Mouse (Mus musculus): Measurements from ENCODE around the gene Derl2. TPM values are rescaled to one million over a fixed set of nuclear protein-coding genes. Genes with fewer than 3 reads are reported as not detected.

Gene Derl2
- polyA plus RNA-seq, 1 experiment from 2014 or later, result 33.1 TPM

Other genes starting within 250 kb of the Derl2 start
- not detected in 2 replicates for gene Scimp, start 207.3 kb downstream of the Derl2 start, polyA plus RNA-seq (2015; fragmentation: Nextera tagmentation; extraction: Ambion mirVana)
- 85.6 and 93.1 TPM in 2 replicates for gene Rabep1, start 175.1 kb downstream of the Derl2 start, polyA plus RNA-seq (2015; fragmentation: Nextera tagmentation; extraction: Ambion mirVana)
- gene Nup88, start 49.9 kb downstream of the Derl2 start, polyA plus RNA-seq (2015; fragmentation: Nextera tagmentation; extraction: Ambion mirVana), result 121 and 127 TPM in 2 replicates
- 68.2 and 70.4 TPM in 2 replicates for gene Rpain, start 49.6 kb downstream of the Derl2 start, polyA plus RNA-seq (2015; fragmentation: Nextera tagmentation; extraction: Ambion mirVana)
- 160 and 166 TPM in 2 replicates for gene C1qbp, start 36.8 kb downstream of the Derl2 start, polyA plus RNA-seq (2015; fragmentation: Nextera tagmentation; extraction: Ambion mirVana)
- gene Dhx33, start 15.4 kb downstream of the Derl2 start, polyA plus RNA-seq (2015; fragmentation: Nextera tagmentation; extraction: Ambion mirVana), result 15.3 and 16.2 TPM in 2 replicates
- 37.5 and 39.2 TPM in 2 replicates for gene Mis12, start 230 bp downstream of the Derl2 start, polyA plus RNA-seq (2015; fragmentation: Nextera tagmentation; extraction: Ambion mirVana)
- gene 6330403K07Rik, start 13.7 kb upstream of the Derl2 start, polyA plus RNA-seq (2015; fragmentation: Nextera tagmentation; extraction: Ambion mirVana), result 718 and 742 TPM in 2 replicates
- 0.04 and 0.05 TPM in 2 replicates for gene Nlrp1a, start 124.9 kb upstream of the Derl2 start, polyA plus RNA-seq (2015; fragmentation: Nextera tagmentation; extraction: Ambion mirVana)
- gene Nlrp1b, start 210.9 kb upstream of the Derl2 start, polyA plus RNA-seq (2015; fragmentation: Nextera tagmentation; extraction: Ambion mirVana), result 0.04 TPM in 1 of 2 replicates, not detected in the other

Data from midbrain, embryonic 15.5 days (tissue).